Mouse (Mus musculus) ES-E14 (cell line): ENCODE results near the gene Nxf7.

Source experiments
- CHD2 ChIP-seq: IDR thresholded peaks from 2 replicates; pipeline ENCODE4 v1.6.1; 2014; ENCODE audit warnings: mild to moderate bottlenecking, low read depth, low read length, inconsistent platforms
- HCFC1 ChIP-seq: IDR thresholded peaks from 2 replicates; pipeline ENCODE4 v1.6.1; 2012; ENCODE audit warnings: low read length, inconsistent platforms, borderline replicate concordance; ENCODE audit not compliant: insufficient read depth
- MAFK ChIP-seq: IDR thresholded peaks from 2 replicates; pipeline ENCODE4 v1.6.1; 2014; ENCODE audit warnings: mild to moderate bottlenecking, low read depth, low read length, inconsistent platforms; ENCODE audit not compliant: insufficient read depth
- ZC3H11A ChIP-seq: IDR thresholded peaks from 2 replicates; pipeline ENCODE4 v1.6.1; 2012; ENCODE audit warnings: low read depth, mild to moderate bottlenecking, inconsistent platforms, low read length, borderline replicate concordance
- ZNF384 ChIP-seq: IDR thresholded peaks from 2 replicates; pipeline ENCODE4 v1.6.1; 2012; ENCODE audit warnings: low read depth, low read length, inconsistent platforms

GRCm38 (mm10) chrX:135627605-135628004 is 29.0 kb upstream of the Nxf7 start, which contains the start of gene Prame:
- TF ChIP-seq CHD2 (no peak), ZC3H11A (no peak), MAFK (no peak), ZNF384 (no peak), HCFC1 (no peak)
